Mouse (Mus musculus): ENCODE data around the gene Tmed2. TPM values are rescaled to one million over a fixed set of nuclear protein-coding genes. Genes with fewer than 3 reads are reported as not detected.
"Not testable (repeated sequence)": the region's sequence is repeated elsewhere in the genome, so short reads cannot be mapped to it uniquely, and the experiment has no call there.

Gene Tmed2
- polyA plus RNA-seq, 1 experiment from 2014 or later, result 465 TPM

GRCm38 (mm10) chr5:124571068-124571467 is 30.6 kb downstream of the Tmed2 start:
- no peak overlapping the region for H3K27ac ChIP-seq (ENCODE audit: low read depth, low read length)
- DNase-seq (ENCODE audit: low spot score), result no peak
- H3K4me3 ChIP-seq (ENCODE audit: low read depth, low read length), result no peak overlapping the region
- WGBS, result 86% methylated on average over 12 of the region's 12 CpGs
- no peaks in the 10 kb centered on the region for H3K9me3 ChIP-seq (ENCODE audit: control insufficient read depth, low read length)
- H3K9ac ChIP-seq (ENCODE audit: low read length), result no peak overlapping the region
- no peaks in the 10 kb centered on the region for H3K4me1 ChIP-seq (replicated peaks; ENCODE audit: control insufficient read depth, insufficient read depth, low read length)
- H3K27me3 ChIP-seq (ENCODE audit: control insufficient read depth, insufficient read depth, low read length), result no peaks in the 10 kb centered on the region
- no peak overlapping the region for H3K4me2 ChIP-seq (ENCODE audit: low read depth, low read length, severe bottlenecking)
- ATAC-seq (replicated peaks; ENCODE audit: low FRiP score), result no peak
- peaks cover 18% of the 10 kb centered on the region for H3K36me3 ChIP-seq (ENCODE audit: control insufficient read depth, insufficient read depth, low read length)

GRCm38 (mm10) chr5:124575467-124575866 is 35.0 kb downstream of the Tmed2 start:
- no peaks in the 10 kb centered on the region for H3K27me3 ChIP-seq (ENCODE audit: control insufficient read depth, insufficient read depth, low read length)
- H3K4me2 ChIP-seq (ENCODE audit: low read depth, low read length, severe bottlenecking), result no peak overlapping the region
- 97% methylated on average over 7 of the region's 7 CpGs for WGBS
- ATAC-seq (replicated peaks; ENCODE audit: low FRiP score), result no peak
- H3K4me1 ChIP-seq (replicated peaks; ENCODE audit: control insufficient read depth, insufficient read depth, low read length), result peaks cover 10% of the 10 kb centered on the region
- H3K9me3 ChIP-seq (ENCODE audit: control insufficient read depth, low read length), result no peaks in the 10 kb centered on the region
- H3K27ac ChIP-seq (ENCODE audit: low read depth, low read length), result no peak overlapping the region
- DNase-seq (ENCODE audit: low spot score), result no peak
- no peak overlapping the region for H3K9ac ChIP-seq (ENCODE audit: low read length)
- no peak overlapping the region for H3K4me3 ChIP-seq (ENCODE audit: low read depth, low read length)
- H3K36me3 ChIP-seq (ENCODE audit: control insufficient read depth, insufficient read depth, low read length), result peaks cover 12% of the 10 kb centered on the region

- H3K4me2 ChIP-seq (ENCODE audit: low read depth, low read length, severe bottlenecking), result peak within 1 kb of the TSS; percentile 70
- no peaks in the 10 kb centered on the region for H3K9me3 ChIP-seq (ENCODE audit: control insufficient read depth, low read length)
- H3K27me3 ChIP-seq (ENCODE audit: control insufficient read depth, insufficient read depth, low read length), result no peaks in the 10 kb centered on the region
- ATAC-seq (replicated peaks; ENCODE audit: low FRiP score), result peak; percentile 92
- H3K4me3 ChIP-seq (ENCODE audit: low read depth, low read length), result peak within 1 kb of the TSS; percentile 80
- H3K4me1 ChIP-seq (replicated peaks; ENCODE audit: control insufficient read depth, insufficient read depth, low read length), result peaks cover 10% of the 10 kb centered on the region
- H3K9ac ChIP-seq (ENCODE audit: low read length), result peak within 1 kb of the TSS; percentile 82
- under 1% methylated on average over 51 of the region's 51 CpGs for WGBS
- DNase-seq (ENCODE audit: low spot score), result peak; percentile 96
- H3K27ac ChIP-seq (ENCODE audit: low read depth, low read length), result no peak within 1 kb of the TSS
- peaks cover 5% of the 10 kb centered on the region for H3K36me3 ChIP-seq (ENCODE audit: control insufficient read depth, insufficient read depth, low read length)
Measured at GRCm38 (mm10) chr5:124578633-124579317, 38.3 kb downstream of the Tmed2 start, which contains the start of the genes Eif2b1 and Gtf2h3. TSS of gene Eif2b1 (minus strand) at chr5:124579131. TSS of gene Gtf2h3 (plus strand) at chr5:124579140.

GRCm38 (mm10) chr5:124582515-124582914 is 42.0 kb downstream of the Tmed2 start:
- peaks cover 10% of the 10 kb centered on the region for H3K4me1 ChIP-seq (replicated peaks; ENCODE audit: control insufficient read depth, insufficient read depth, low read length)
- no peak overlapping the region for H3K4me2 ChIP-seq (ENCODE audit: low read depth, low read length, severe bottlenecking)
- H3K9me3 ChIP-seq (ENCODE audit: control insufficient read depth, low read length), result no peaks in the 10 kb centered on the region
- peaks cover 3% of the 10 kb centered on the region; the same call in 1 of the 2 replicates for H3K36me3 ChIP-seq (ENCODE audit: control insufficient read depth, insufficient read depth, low read length)
- H3K27ac ChIP-seq (ENCODE audit: low read depth, low read length), result no peak overlapping the region
- no peak for ATAC-seq (replicated peaks; ENCODE audit: low FRiP score)
- no peaks in the 10 kb centered on the region for H3K27me3 ChIP-seq (ENCODE audit: control insufficient read depth, insufficient read depth, low read length)
- 94% methylated on average over 5 of the region's 5 CpGs for WGBS
- DNase-seq (ENCODE audit: low spot score), result no peak
- no peak overlapping the region for H3K4me3 ChIP-seq (ENCODE audit: low read depth, low read length)
- H3K9ac ChIP-seq (ENCODE audit: low read length), result no peak overlapping the region

GRCm38 (mm10) chr5:124592768-124593167 is 52.3 kb downstream of the Tmed2 start:
- Histone ChIP-seq H3K27me3 (ENCODE audit: control insufficient read depth, insufficient read depth, low read length) (no peaks in the 10 kb centered on the region), H3K4me3 (ENCODE audit: low read depth, low read length) (no peak overlapping the region), H3K9ac (ENCODE audit: low read length) (no peak overlapping the region), H3K27ac (ENCODE audit: low read depth, low read length) (no peak overlapping the region), H3K4me2 (ENCODE audit: low read depth, low read length, severe bottlenecking) (no peak overlapping the region), H3K4me1 (replicated peaks; ENCODE audit: control insufficient read depth, insufficient read depth, low read length) (no peaks in the 10 kb centered on the region), H3K36me3 (ENCODE audit: control insufficient read depth, insufficient read depth, low read length) (peaks cover 5% of the 10 kb centered on the region; the same call in 1 of the 2 replicates), H3K9me3 (ENCODE audit: control insufficient read depth, low read length) (no peaks in the 10 kb centered on the region)
- WGBS, result 95% methylated on average over 3 of the region's 3 CpGs
- no peak for ATAC-seq (replicated peaks; ENCODE audit: low FRiP score)
- DNase-seq (ENCODE audit: low spot score), result no peak

GRCm38 (mm10) chr5:124598224-124599174 is 58.0 kb downstream of the Tmed2 start:
- H3K4me3 ChIP-seq (ENCODE audit: low read depth, low read length), result peak overlapping the region; percentile 93
- peaks cover 2% of the 10 kb centered on the region; the same call in 1 of the 2 replicates for H3K36me3 ChIP-seq (ENCODE audit: control insufficient read depth, insufficient read depth, low read length)
- DNase-seq (ENCODE audit: low spot score) (peak; percentile 93), ATAC-seq (replicated peaks; ENCODE audit: low FRiP score) (peak; percentile 100)
- WGBS, result 7% methylated on average over 30 of the region's 30 CpGs
- no peaks in the 10 kb centered on the region for H3K4me1 ChIP-seq (replicated peaks; ENCODE audit: control insufficient read depth, insufficient read depth, low read length)
- H3K9ac ChIP-seq (ENCODE audit: low read length), result peak overlapping the region; percentile 78
- H3K4me2 ChIP-seq (ENCODE audit: low read depth, low read length, severe bottlenecking), result peak overlapping the region; percentile 79
- H3K27ac ChIP-seq (ENCODE audit: low read depth, low read length), result no peak overlapping the region
- H3K9me3 ChIP-seq (ENCODE audit: control insufficient read depth, low read length), result no peaks in the 10 kb centered on the region
- H3K27me3 ChIP-seq (ENCODE audit: control insufficient read depth, insufficient read depth, low read length), result no peaks in the 10 kb centered on the region

- not testable (repeated sequence) for H3K4me2 ChIP-seq (ENCODE audit: low read depth, low read length, severe bottlenecking); H3K27me3 ChIP-seq (ENCODE audit: control insufficient read depth, insufficient read depth, low read length); DNase-seq (ENCODE audit: low spot score); H3K9ac ChIP-seq (ENCODE audit: low read length); H3K27ac ChIP-seq (ENCODE audit: low read depth, low read length); H3K9me3 ChIP-seq (ENCODE audit: control insufficient read depth, low read length); H3K36me3 ChIP-seq (ENCODE audit: control insufficient read depth, insufficient read depth, low read length); H3K4me3 ChIP-seq (ENCODE audit: low read depth, low read length); ATAC-seq (replicated peaks; ENCODE audit: low FRiP score); H3K4me1 ChIP-seq (replicated peaks; ENCODE audit: control insufficient read depth, insufficient read depth, low read length)
- 71% methylated on average over 8 of the region's 8 CpGs for WGBS
Measured at GRCm38 (mm10) chr5:124599726-124600125, 59.2 kb downstream of the Tmed2 start.
